Mouse (Mus musculus): Measurements from ENCODE around the gene Vsig1.

DNA sequence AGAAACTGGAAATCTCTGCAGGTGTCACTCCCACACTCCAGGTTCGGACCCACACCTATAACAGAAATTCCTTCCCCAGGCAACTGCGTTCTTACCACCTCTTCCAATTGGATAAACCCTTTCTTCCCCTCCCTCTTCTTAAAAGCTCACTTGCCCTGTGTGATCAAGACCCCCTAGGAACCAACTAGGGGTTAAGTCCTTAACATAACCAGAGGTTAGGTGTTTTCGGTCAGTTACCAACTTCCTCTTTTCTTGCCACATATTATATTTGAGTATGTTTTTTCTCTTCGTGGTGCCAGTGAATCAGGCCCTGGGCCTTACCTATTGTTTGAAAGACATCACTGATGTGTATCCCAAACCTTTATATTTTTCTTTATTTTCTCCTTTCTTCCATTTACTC lies 44.0 kb upstream of the Vsig1 start:
- TF ChIP-seq GATA1 (IDR thresholded peaks at IDR 0.05; ENCODE audit: borderline replicate concordance, low read length) (no peak), FLI1 (IDR thresholded peaks at IDR 0.05; ENCODE audit: low read length) (no peak)
